Mouse (Mus musculus) hindbrain, embryonic 15.5 days (tissue): ENCODE measurements around the gene Haus2. TPM values are rescaled to one million over a fixed set of nuclear protein-coding genes. Genes with fewer than 3 reads are reported as not detected.
"Not testable (repeated sequence)": the region's sequence is repeated elsewhere in the genome, so short reads cannot be mapped to it uniquely, and the experiment has no call there.

Experiments used
- ATAC-seq: fragments of 200-750 bp; cut with Nextera tagmentation; 2 replicates; pipeline ENCODE4 v1.8.0; 2017; ENCODE audit warnings: low read depth, moderate number of reproducible peaks, moderate TSS enrichment; ENCODE audit not compliant: low FRiP score
- H3K27ac ChIP-seq: fragments of 300-500 bp; sonication (generic); replicated peaks from 2 replicates; pipeline ENCODE4 v1.5.1; 2015; ENCODE audit warnings: mild to moderate bottlenecking, inconsistent platforms
- H3K27me3 ChIP-seq: fragments of 300-500 bp; sonication (generic); 2 replicates; pipeline ENCODE4 v1.6.1; 2015; ENCODE audit warnings: control low read depth, inconsistent platforms
- H3K36me3 ChIP-seq: fragments of 300-500 bp; sonication (generic); 2 replicates; pipeline ENCODE4 v1.6.1; 2015; ENCODE audit warnings: control low read depth, inconsistent platforms
- H3K4me1 ChIP-seq: fragments of 300-500 bp; sonication (generic); replicated peaks from 2 replicates; pipeline ENCODE4 v1.6.1; 2015; ENCODE audit warnings: control low read depth, inconsistent platforms
- H3K4me2 ChIP-seq: fragments of 300-500 bp; sonication (generic); 2 replicates; pipeline ENCODE4 v1.6.1; 2015; ENCODE audit warnings: moderate library complexity, mild to moderate bottlenecking, inconsistent platforms
- H3K4me3 ChIP-seq: fragments of 300-500 bp; sonication (generic); 2 replicates; pipeline ENCODE4 v1.5.1; 2015; ENCODE audit warnings: mild to moderate bottlenecking, inconsistent platforms
- H3K9ac ChIP-seq: fragments of 300-500 bp; sonication (generic); 2 replicates; pipeline ENCODE4 v1.6.1; 2015; ENCODE audit warnings: inconsistent platforms
- H3K9me3 ChIP-seq: fragments of 300-500 bp; sonication (generic); 2 replicates; pipeline ENCODE4 v1.6.1; 2016; ENCODE audit warnings: control low read depth, inconsistent platforms
- WGBS: fragments of 180-500 bp; shearing (Covaris S2); methylation state at CpG from one replicate; pipeline ENCODE4 v1.1.7; 2015; 5-methylcytosine and 5-hydroxymethylcytosine counted together
- polyA plus RNA-seq: library from polyadenylated mRNA; unstranded; fragments of >200 nt; fragmentation: Nextera tagmentation; extraction: Ambion mirVana; gene quantifications from 2 replicates; pipeline ENCODE4 v1.2.1, GENCODE M21; 2015

Gene Haus2
- polyA plus RNA-seq = 25.4 and 27.7 TPM in 2 replicates

DNA sequence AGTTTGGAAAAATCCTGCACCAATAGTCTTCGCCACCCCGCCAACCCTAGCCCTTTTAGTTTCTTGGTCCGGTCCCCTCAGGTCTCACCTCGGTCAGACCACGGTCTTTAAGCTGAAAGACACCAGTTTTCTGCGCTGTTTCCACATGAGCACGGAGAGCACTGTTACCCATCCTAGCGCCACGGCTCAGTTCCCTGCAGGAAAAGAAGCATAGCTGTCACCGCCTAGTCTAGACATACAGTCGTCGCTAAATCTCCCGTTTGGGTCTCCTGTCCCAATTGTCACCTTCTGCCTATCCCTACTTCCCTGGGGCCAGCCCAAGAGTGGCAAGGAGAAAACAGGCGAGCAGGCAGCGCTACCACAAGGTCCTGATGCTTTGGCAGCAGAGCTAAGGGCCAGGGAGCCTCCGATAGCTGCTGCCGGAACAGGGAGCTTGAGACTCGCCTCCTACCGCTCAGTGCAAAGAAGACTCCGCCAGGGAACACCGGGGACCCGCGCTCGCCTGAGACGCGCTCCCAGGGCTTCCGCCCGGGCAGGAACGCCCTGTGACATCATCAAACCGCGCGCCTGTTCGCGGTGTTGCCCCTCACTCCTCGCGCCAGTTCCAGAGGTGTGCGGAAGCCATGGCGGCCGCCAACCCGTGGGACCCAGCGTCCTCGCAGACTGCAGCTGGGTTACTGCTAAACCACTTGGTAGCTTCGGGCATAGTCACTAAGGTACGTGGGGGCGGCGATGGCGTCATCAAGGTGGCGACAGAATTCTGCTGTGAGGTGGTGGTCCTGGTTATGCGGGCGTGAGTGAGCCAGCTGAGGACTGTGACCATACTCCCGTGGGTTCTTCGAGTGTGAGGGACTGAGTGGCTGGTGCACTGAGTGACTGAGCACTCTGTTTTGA lies at the start of gene Haus2, which contains the start of gene Lrrc57:
Gene Haus2, plus strand, starts transcription at position 554 of the 894 bp plus-strand sequence.
Gene Lrrc57, minus strand, starts transcription at position 691 of the 894 bp plus-strand sequence.
- H3K4me2 ChIP-seq = peak within 1 kb of the TSS; percentile 96
- H3K27ac ChIP-seq = peak within 1 kb of the TSS; percentile 90
- WGBS = under 1% methylated on average over 52 of the region's 52 CpGs
- no peaks in the 10 kb centered on the region for H3K9me3 ChIP-seq
- peak within 1 kb of the TSS; percentile 99 for H3K4me3 ChIP-seq
- H3K36me3 ChIP-seq = peaks cover 22% of the 10 kb centered on the region
- peak within 1 kb of the TSS; percentile 97 for H3K9ac ChIP-seq
- H3K4me1 ChIP-seq = peaks cover 24% of the 10 kb centered on the region
- no peaks in the 10 kb centered on the region for H3K27me3 ChIP-seq
- peak; percentile 96 for ATAC-seq

- no peaks in the 10 kb centered on the region for H3K36me3 ChIP-seq
- no peak overlapping the region for H3K4me3 ChIP-seq
- no peak overlapping the region for H3K9ac ChIP-seq
- peaks cover 16% of the 10 kb centered on the region for H3K4me1 ChIP-seq
- no peak for ATAC-seq
- no peak overlapping the region for H3K27ac ChIP-seq
- 95% methylated on average over 1 of the region's 1 CpGs for WGBS
- H3K9me3 ChIP-seq = no peaks in the 10 kb centered on the region
- H3K27me3 ChIP-seq = no peaks in the 10 kb centered on the region
- H3K4me2 ChIP-seq = no peak overlapping the region
Observed at GRCm38 (mm10) chr2:120561524-120561923, 47.7 kb upstream of the Haus2 start.

DNA sequence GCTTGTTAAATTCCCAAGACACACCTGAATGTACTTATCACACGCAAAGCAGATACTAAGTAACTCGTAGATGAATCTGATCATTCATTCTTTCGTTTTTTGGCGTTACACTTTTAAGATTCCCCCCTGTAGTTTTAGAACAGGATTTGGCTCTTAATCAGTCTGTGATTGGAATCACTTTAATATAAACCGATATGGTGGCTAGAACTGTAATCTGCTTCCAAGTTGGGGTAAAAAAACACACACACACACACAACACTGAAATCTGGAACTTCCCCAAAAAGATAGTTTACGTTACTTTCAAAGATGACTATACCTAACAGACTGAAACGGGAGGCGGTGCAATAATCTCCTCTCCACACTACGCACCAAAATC lies 46.3 kb upstream of the Haus2 start:
- H3K9me3 ChIP-seq = no peaks in the 10 kb centered on the region
- peak overlapping the region; percentile 68 for H3K4me3 ChIP-seq
- H3K36me3 ChIP-seq = no peaks in the 10 kb centered on the region
- no peaks in the 10 kb centered on the region for H3K27me3 ChIP-seq
- peak overlapping the region; percentile 69 for H3K4me2 ChIP-seq
- no peak for ATAC-seq
- H3K4me1 ChIP-seq = peaks cover 19% of the 10 kb centered on the region
- WGBS = 24% methylated on average over 9 of the region's 9 CpGs
- peak overlapping the region; percentile 87 for H3K9ac ChIP-seq
- peak overlapping the region; percentile 74; the same call in 1 of the 2 replicates for H3K27ac ChIP-seq

GRCm38 (mm10) chr2:120563235-120563990 lies 45.8 kb upstream of the Haus2 start, which contains the start of gene Zfp106:
Gene Zfp106, minus strand, starts transcription at chr2:120563843.
- peak; percentile 91 for ATAC-seq
- peak within 1 kb of the TSS; percentile 68 for H3K4me3 ChIP-seq
- H3K36me3 ChIP-seq = no peaks in the 10 kb centered on the region
- peak within 1 kb of the TSS; percentile 87 for H3K9ac ChIP-seq
- H3K4me1 ChIP-seq = peaks cover 24% of the 10 kb centered on the region
- peak within 1 kb of the TSS; percentile 74 for H3K27ac ChIP-seq
- H3K27me3 ChIP-seq = no peaks in the 10 kb centered on the region
- H3K4me2 ChIP-seq = peak within 1 kb of the TSS; percentile 69
- H3K9me3 ChIP-seq = no peaks in the 10 kb centered on the region
- under 1% methylated on average over 50 of the region's 50 CpGs for WGBS

DNA sequence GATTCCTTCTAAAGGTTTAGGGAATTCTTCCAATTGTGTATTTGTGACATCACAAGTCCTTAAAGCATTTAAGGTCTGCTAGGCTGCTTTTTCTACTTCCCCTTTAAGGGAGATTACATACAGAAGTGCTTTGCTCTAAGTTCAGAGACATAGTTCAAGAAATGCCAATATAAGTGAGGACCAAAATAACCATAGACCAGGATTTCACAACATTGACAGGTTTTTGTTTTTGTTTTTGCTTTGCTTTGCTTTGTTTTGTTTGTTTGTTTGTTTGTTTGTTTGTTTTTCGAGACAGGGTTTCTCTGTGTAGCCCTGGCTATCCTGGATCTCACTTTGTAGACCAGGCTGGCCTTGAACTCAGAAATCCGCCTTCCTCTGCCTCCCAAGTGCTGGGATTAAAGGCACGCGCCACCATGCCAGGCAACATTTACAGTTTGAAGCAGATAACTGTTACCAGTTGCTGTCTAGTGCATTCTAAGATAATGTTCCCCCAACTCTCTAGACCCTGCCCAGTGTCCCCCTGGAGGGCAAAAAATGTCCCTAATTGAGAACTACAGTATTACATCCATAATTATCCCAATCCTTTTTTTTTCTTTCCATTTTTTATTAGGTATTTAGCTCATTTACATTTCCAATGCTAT lies 44.5 kb upstream of the Haus2 start:
- H3K4me3 ChIP-seq, ATAC-seq, H3K9ac ChIP-seq, H3K27ac ChIP-seq, H3K4me2 ChIP-seq, H3K27me3 ChIP-seq, H3K9me3 ChIP-seq, H3K36me3 ChIP-seq: not testable (repeated sequence)
- 90% methylated on average over 4 of the region's 4 CpGs for WGBS
- peaks cover 33% of the 10 kb centered on the region for H3K4me1 ChIP-seq

GRCm38 (mm10) chr2:120565363-120565762 lies 43.8 kb upstream of the Haus2 start:
- Histone ChIP-seq H3K27me3 (no peaks in the 10 kb centered on the region), H3K9ac (no peak overlapping the region), H3K4me3 (no peak overlapping the region), H3K9me3 (no peaks in the 10 kb centered on the region), H3K4me1 (peaks cover 33% of the 10 kb centered on the region), H3K27ac (no peak overlapping the region), H3K36me3 (no peaks in the 10 kb centered on the region), H3K4me2 (no peak overlapping the region)
- WGBS = 91% methylated on average over 2 of the region's 2 CpGs
- ATAC-seq = no peak

- Histone ChIP-seq H3K36me3 (no peaks in the 10 kb centered on the region), H3K4me2 (peak within 1 kb of the TSS; percentile 63), H3K27me3 (no peaks in the 10 kb centered on the region), H3K4me1 (peaks cover 27% of the 10 kb centered on the region), H3K9ac (peak within 1 kb of the TSS; percentile 79), H3K4me3 (peak within 1 kb of the TSS; percentile 83), H3K27ac (peak within 1 kb of the TSS; percentile 79), H3K9me3 (no peaks in the 10 kb centered on the region)
- ATAC-seq = peak; percentile 94
- 2% methylated on average over 42 of the region's 42 CpGs for WGBS
Observed at GRCm38 (mm10) chr2:120566886-120567797, 42.0 kb upstream of the Haus2 start, which contains the start of gene Snap23. Gene Snap23, plus strand, starts transcription at chr2:120567671.

DNA sequence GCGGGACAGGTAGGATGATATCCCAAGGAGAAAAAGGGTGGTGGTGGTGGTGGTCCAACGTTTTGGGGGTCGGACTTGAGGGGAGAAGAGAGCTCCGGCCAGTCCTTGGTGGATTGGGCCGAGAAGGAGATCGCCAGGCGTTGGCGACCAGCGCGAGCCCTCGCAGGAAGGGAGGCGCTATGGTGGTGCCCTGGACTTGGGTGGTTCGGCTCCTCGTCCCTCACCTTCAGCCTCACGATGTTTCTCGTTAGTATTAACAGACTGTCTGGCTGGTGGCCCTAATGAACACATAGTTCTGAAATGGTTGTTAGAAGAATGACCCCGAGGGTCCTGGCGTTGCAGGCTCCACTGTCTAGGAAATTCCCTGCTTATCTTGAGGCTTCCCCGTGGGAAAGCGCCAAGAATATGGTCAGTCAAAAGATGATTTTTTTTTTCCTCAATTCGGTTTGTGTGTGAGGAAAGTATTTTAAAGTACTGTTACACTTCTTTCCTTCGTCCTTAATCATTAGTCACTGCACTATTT lies 41.3 kb upstream of the Haus2 start:
- H3K9ac ChIP-seq = peak overlapping the region; percentile 79
- H3K27me3 ChIP-seq = no peaks in the 10 kb centered on the region
- under 1% methylated on average over 22 of the region's 22 CpGs for WGBS
- H3K27ac ChIP-seq = peak overlapping the region; percentile 79
- peak; percentile 85 for ATAC-seq
- H3K36me3 ChIP-seq = no peaks in the 10 kb centered on the region
- H3K4me2 ChIP-seq = peak overlapping the region; percentile 63
- peaks cover 20% of the 10 kb centered on the region for H3K4me1 ChIP-seq
- no peaks in the 10 kb centered on the region for H3K9me3 ChIP-seq
- peak overlapping the region; percentile 83 for H3K4me3 ChIP-seq

DNA sequence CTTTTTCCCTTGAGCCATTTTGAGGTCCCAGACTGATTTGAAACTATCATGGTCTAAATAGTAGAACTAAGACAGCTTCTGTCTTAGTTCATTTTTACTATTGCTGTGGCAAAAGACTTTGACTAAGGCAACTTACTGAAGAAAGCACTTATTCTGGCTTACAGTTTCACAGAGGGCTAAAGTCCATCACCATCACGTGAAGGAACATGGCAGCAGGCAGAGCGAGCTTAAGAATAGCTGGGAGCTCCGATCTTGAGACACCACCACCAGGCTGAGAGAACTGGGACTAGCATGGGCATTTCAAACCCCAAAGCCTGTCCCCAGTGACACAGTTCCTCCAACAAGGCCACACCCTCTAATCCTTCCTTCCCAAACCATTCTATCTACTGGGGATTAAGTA lies 38.1 kb upstream of the Haus2 start:
- no peaks in the 10 kb centered on the region for H3K27me3 ChIP-seq
- H3K27ac ChIP-seq = no peak overlapping the region
- peaks cover 18% of the 10 kb centered on the region for H3K4me1 ChIP-seq
- ATAC-seq = no peak
- H3K9me3 ChIP-seq = no peaks in the 10 kb centered on the region
- H3K4me2 ChIP-seq = no peak overlapping the region
- peaks cover 2% of the 10 kb centered on the region; the same call in 1 of the 2 replicates for H3K36me3 ChIP-seq
- no peak overlapping the region for H3K9ac ChIP-seq
- WGBS = 98% methylated on average over 3 of the region's 3 CpGs
- no peak overlapping the region for H3K4me3 ChIP-seq

DNA sequence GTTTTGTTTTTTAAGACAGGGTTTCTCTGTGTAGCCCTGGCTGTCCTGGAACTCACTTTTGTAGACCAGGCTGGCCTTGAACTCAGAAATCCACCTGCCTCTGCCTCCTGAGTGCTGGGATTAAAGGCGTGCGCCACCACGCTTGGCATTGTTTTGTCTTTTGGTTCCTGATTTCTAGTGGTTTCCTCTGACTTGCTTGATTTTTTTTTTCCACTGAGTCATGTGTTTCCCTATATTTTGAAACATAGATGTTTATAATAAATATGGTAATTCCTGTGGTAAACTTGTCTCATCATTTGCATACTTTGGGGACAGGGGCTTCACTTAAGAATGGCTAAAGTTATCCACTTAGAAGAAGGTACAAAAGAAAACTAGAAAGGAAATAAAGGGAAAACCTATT lies 37.0 kb upstream of the Haus2 start:
- H3K9ac ChIP-seq, H3K4me3 ChIP-seq, H3K4me2 ChIP-seq, ATAC-seq, H3K9me3 ChIP-seq, H3K36me3 ChIP-seq, H3K27me3 ChIP-seq, H3K27ac ChIP-seq: not testable (repeated sequence)
- H3K4me1 ChIP-seq = peaks cover 14% of the 10 kb centered on the region
- whole genome bisulfite sequencing = 96% methylated on average over 3 of the region's 3 CpGs

DNA sequence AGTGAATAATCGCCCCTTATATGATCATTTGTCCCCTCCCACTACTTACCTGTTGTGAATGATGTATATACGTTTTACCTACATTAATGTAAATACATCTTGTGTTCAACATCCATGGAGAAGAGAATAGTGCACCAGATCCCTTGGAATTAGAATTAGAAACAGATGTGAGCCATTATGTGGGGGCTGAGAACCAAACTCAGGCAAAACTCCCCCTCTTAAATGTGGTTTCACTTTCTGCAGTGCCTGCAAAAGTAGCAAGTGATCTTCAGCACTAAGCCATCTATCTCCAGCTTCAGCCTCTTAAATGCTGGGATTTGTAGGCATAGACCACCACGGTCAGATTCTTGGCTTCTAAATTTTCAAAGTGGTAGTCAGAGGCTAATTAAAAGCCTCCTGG lies 34.1 kb upstream of the Haus2 start:
- no peak overlapping the region for H3K9ac ChIP-seq
- peaks cover 2% of the 10 kb centered on the region; the same call in 1 of the 2 replicates for H3K36me3 ChIP-seq
- no peak for ATAC-seq
- H3K4me2 ChIP-seq = no peak overlapping the region
- 93% methylated on average over 3 of the region's 3 CpGs for WGBS
- H3K9me3 ChIP-seq = no peaks in the 10 kb centered on the region
- H3K4me3 ChIP-seq = no peak overlapping the region
- H3K27ac ChIP-seq = no peak overlapping the region
- no peaks in the 10 kb centered on the region for H3K27me3 ChIP-seq
- no peaks in the 10 kb centered on the region for H3K4me1 ChIP-seq
